Mouse (Mus musculus) skeletal muscle tissue, adult 2 months (tissue): ENCODE results near the gene Fam81a.

Source experiments
- DNase-seq: peaks from one replicate; pipeline ENCODE4 v3.0.0-alpha.2; 2012; ENCODE audit warnings: low read depth, low spot score

Gene Fam81a

DNA sequence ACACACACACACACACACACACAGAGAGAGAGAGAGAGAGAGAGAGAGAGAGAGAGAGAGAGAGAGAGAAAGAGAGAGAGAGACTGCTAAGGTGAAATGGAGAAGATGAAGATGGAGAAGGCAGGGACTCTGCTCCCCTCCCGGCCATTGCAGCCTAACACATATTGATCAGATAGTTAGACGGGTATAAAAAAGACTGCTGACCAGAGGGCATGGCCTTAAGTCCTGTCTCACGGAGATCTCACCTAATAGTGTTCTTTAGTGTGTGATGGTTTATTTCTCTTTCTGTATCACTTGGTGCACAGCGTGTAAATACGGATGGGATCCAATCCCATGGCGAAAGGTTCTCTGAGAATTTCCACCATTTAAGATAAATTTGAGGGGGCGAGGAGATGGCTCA is at the start of gene Fam81a:
Gene Fam81a, minus strand, starts transcription at position 101 of the 400 bp plus-strand sequence.
- no peak for DNase-seq

DNA sequence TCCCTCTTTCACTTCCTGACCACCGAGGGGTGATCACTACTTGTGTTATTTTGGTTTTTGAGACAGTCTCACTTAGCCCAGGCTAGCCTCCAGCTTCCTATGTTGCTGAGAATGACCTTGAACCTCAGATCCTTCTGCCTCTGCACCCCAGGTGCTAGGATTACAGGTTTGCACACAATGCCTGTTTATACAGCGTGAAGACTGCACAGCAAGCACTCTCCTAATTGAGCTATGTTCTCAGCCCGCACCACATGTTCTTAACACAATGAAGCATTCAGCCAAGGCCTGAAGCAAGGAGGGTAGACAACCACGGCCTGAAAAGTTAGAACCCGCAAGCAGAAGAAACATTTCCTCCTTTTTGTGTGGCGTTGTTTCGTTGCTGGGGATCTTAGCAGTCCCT is 40.3 kb upstream of the Fam81a start:
- DNase-seq = no peak

DNA sequence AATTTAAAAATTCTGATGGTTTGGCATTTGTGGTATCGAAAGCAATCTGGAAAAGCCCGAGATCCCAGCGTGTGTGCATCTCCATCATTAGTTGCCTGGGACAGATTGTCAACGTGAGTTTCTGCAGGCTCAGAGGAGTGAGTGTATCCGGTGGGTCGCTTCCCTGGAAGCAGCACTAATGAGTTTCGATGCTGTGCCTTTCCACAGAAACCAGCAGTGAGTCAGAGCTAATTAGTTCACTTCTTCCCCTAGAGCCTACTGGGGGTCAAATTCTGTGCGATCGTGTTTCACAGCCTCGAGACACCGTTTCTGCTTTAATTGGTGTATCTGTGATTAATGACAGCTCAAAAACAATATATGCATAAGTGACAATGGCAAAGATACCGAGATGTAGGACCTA is 39.4 kb upstream of the Fam81a start:
- no peak for DNase-seq

DNA sequence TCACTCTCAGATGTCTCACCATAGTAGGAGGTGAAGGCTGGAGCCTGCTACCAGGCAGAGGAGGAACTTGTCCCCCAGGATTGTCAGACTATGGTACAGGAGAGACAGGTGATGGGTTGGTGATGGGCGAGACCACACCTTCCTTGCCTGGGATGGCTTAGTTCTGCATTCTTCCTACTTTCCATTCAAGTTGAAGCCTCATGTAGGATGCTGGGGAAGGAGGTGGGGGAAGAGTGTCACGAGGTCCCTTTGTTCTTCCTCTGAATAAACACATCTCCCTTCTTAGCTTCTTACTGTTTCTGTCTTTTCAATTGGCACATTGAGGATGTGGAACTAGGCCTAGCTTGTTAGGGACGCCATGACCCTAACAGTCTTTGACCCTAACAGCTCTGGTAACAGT is 33.9 kb upstream of the Fam81a start:
- no peak for DNase-seq

DNA sequence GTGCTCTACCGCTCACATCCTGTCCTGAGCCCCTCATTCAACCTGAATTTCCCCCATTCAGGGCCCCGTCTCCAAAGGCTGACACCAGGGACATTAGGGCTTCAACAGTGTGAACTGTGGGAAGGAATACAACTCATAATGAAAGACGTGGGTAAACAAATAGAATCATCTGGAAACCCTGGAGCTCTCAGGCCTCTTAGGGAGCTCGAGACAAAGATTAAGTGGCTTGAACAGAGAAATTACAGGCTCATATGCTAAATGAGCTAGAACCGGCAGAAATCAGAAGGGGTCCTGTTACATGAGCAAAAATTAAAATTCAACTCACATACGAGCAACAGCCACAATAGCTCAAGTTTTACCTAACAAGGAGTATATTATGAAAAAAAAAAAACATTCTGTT is 32.5 kb upstream of the Fam81a start:
- no peak for DNase-seq

DNA sequence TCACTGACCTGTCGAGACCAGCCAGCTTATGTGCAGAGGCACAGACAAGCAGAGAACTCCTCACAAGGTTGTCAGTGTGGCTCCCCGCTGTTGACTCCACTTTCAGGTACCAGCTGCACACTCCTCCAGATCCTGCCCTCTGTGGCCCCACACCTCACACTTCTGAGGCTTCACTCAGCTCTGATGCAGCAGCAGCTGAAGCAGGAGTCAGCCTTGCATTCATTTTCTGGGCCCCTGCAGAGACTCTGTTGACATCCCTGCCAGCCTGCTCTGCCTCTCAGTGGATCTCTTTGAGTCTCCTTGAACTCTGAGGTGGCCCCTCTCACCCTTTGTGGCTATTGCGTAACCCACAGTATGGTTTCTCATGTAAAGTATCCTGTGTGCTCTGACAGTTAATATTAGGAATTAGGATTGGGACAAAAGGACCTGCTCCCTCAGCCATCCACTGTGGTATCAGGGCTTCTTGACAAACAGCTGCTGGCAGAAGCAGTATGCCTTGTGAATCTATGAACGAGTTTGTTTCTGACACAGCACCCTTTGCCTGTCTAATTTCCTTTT is 32.0 kb upstream of the Fam81a start:
- no peak for DNase-seq

DNA sequence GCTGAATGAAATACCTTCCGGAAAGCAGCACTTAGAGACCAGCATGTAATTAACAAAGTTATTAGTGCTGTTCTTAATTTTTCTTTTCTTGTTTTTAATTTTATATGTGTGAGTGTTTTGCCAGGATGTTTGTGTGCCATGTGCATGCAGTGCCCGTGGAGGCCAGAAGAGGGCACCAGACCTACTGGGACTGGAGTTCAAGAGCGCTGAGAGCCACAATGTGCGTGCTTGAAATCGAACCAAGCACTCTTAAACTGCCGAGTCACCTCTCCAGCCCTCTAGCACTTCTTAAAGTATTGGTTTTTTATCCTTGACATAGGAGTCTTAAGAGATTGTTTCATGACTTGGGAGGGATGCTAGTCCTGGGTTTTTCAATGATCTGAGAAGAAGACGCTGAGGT is 26.6 kb upstream of the Fam81a start:
- DNase-seq = no peak

DNA sequence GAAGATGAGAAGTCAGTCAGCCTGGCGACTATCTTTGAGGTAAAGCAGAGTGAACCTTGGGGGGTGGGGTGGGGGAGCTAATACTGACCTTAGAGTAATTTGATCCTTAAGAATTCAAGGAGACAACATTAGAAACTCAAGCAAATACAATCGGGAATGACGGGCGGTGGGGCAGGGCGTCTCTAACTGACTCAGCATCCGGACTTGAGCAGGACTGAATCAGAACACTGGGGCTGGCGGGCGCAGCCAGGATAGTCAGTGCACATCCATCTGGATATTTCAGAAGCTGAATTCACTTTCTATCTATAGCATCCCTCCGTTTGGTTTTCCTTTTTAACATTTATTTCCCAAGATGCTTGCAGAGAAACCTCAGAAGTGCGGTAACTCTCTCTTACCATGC is 17.7 kb upstream of the Fam81a start:
- DNase-seq = no peak

DNA sequence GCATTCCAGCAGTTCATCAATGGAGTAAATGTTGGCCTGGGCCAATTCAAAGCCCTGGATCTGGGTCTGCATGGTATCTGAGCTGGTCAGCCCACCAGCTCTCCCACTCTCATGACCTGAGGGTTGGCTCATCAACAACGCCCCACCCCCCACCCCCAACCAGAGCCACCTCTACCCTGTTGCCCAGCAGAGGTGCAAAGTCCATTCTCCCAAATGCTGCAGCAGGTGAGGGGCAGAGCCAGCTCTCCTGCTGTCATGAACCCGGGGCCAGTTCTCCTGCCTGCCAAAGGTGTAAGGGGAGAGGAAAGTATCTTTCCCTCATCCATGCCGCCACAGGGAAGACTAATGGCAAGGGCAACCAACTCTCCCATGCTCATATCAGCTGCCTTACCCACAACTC is 5.3 kb upstream of the Fam81a start:
- DNase-seq = no peak

DNA sequence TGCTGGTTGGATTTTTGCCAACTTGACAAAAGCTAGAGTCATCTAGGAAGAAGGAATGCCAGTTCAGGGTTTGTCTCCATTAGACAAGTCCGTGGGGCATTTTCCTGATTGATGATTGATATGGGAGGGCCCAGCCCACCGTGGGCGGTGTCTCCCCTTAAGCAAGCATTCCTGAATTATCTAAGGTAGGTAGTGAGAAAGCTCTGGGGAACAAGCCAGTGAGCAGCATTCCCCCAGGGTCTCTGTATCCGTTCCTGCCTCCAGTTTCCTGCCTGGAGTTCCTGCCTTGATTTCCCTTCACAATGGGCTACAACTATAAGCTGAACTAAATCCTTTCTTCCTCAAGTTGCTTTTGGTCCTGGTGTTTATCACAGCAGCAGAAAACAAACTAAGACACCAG is 3.1 kb upstream of the Fam81a start:
- DNase-seq = no peak

DNA sequence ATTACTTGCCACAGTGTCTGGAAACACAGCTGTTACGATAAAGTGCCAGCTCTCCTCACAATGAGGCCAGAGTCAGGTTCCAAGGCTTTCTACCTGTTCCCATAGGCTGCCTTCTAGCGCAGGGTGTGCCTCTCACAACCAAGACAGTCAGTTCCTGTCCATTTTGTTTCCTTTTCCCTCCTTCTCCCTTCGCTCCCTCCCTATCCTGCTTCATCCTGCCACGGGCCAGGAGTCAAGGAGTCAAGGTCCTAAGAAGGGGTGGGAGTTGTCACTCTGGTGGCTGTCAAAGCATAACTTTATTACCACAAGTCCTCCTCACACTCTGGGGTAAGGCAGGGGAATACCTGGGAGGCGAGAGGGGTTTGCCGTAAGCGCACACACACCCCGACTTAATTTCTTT is 966 bp upstream of the Fam81a start:
- no peak for DNase-seq

DNA sequence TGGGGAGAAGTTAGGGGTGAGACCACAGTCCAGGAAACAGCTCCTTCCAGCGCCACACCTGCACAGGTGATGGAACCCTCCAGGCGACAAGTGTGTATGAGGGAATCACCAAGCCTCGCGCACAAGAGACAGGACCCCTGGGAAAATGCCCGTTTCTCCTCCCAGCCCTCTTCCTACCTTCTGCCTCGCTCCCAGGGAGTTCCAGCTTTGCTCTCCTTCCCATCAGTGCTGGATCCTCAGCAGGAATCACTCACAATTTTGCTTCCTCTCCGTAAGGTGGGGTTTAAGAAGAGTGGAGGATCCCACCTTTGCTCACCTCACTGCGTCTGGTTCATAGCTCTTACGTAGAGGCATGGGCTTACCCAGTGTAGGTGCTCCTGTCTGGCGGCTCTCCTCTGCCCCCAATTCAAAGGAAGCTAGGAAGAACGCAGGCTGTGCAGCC is 454 bp downstream of the Fam81a start:
- no peak for DNase-seq

DNA sequence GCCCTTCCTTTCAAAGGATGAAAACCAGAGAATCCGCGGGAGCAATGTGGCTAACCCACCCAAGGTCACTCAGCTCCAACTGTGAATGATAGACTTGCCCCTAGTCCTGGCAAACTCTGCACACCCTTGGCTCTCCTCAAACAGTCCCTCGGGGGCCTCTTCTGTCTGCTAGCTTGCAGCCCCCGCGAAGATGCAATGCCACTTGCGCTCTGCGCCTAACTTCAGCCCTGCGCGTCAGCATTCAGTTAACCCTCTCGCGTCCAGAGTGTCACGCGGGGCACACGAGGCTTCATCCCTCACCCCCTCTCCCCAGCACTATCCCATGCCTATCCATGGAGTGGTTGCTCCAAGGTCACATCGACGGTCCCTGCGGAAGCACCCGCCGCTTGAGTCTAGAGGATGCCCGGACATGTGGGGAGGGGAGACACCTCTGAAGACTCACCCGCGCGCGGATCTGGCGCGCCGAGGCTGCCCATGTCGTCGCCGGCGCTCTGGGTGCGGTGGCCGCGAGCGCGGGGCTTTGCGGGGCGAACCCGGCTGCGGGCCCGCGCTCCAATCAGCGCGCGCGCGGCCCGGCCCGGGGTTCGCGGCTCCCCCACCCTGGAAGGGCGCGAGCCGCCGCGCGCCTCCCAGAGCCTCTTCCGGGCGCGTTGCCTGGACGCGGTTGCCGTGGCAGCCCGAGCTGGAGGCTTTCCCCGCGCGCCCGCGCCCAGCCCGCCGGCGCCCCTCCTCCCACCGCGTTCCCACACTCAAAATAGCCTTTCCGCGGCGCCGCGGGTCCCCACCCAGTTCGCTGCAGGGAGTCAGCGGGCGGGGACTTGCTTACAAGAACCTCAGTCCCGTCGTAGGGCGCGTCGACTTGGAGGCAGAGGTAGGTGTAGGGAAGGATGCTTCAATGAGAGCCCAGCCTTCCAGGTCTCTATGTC is 1.2 kb downstream of the Fam81a start:
- DNase-seq = peak; percentile 1

DNA sequence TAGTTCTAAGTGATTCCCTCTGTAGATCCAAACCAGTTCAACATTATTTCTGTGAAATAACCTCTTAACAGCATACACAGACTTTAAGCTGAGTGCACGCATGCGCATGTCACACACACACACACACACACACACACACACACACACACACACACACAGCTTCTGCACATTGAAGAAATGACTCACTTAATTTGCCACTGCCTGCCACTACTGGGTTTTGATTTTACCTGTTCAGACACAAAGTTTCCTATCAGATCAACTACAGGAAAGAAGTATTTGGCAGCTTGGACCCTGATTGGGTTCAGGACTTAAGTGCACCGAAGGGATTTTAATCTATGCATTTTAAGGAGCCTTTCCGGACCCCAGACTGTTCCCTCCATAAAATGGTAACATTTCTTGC is 2.0 kb downstream of the Fam81a start:
- no peak for DNase-seq

DNA sequence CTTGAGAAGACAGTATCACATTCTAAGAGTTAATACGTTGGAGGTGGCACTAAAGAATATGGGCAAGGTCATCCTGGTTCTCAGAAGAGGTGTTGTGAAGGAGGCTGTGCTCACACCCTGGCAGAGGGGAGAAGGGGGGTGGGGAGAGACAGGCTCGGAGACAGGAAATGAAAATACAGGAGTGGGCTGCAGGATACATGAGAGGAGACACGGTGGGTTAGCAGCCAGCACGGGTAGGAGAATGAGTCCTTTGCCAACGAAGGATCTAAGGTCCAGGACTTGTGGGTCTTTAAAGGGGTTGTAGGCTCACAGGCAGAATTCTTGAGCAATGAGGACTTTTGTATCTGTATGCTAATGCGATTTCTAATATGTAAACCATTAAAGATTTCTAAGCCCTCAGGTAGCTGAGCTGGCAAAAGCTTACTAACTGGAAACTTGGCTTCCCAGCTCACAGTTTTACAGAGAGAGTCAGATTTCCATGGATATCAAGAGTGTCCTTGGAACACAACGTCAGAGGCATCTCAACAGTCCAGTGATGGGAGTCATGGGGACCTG is 3.0 kb downstream of the Fam81a start:
- DNase-seq = no peak

DNA sequence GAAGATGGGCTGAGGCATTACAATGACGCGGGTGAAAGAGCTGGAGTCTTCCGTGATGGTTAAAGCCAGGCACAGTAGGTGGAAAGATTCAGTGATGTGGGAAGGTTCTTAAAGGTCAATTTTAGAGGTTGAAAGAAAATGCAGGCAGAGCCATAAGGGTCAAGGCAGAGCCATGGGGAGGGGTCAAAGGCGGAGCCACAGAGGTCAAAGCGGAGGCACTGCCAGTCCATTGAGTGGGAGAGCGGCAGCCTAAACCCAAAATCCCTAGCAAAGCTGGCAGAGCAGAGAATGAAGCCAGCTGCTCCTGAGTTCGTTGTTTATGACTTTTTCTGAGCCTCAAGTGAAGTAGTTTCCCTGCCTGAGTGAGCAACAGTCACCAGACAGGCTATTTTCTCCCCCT is 3.8 kb downstream of the Fam81a start:
- DNase-seq = no peak

DNA sequence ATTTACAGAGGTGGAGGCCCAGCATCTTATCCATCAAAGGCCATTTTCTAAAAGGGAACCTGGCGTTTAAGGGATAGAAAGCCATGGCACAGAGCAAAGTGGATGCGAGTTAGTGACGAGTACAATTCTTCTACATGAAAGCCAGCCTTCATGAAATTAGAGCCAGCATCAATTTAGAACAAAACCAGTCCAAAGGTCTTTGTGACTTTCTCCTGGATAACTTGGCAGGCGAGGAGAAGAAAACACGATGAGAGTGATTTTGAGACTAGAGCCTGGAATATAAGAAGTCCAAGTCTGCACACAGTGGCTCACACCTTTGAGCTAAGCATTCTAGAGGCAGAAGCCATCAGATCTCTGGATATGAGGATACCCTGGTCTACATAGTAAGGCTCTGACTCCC is 4.4 kb downstream of the Fam81a start:
- no peak for DNase-seq

DNA sequence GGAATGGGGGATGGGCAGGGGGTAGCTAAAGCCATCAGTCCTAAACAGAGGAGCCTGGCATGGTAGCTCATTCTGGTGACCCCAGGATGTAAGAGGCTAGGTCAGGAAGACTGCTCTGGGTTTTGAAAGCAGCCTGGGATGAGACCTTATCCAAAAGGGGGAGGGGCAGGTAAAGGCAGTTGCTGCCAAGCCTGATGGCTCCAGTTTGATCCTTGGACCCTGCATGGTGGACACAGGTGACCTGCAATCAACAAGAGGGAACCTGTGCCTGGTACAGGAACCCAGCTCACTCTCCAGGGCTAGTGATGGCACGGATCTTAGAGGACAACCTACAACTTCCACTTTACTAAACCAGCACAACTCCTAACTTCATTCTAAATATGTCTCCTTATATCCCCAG is 7.2 kb downstream of the Fam81a start:
- no peak for DNase-seq

DNA sequence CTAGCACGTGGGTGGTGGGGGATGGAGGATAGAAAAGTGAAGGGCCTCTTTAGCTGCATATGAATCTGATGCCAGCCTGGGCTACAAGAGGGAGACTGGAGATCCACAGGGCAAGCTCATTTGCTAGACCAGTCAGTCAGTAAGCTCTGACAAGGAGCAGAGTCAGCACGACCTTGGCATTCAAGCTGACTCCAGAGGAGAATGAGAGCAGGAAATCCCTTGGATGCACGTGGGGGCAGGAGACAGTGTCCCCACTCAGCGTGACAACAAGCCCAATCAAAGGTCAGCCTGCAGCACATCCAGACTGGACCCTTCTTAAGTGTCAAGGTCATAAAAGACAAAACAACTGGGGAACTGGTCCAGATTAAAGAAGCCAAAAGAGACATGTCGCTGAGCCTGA is 7.6 kb downstream of the Fam81a start:
- no peak for DNase-seq

DNA sequence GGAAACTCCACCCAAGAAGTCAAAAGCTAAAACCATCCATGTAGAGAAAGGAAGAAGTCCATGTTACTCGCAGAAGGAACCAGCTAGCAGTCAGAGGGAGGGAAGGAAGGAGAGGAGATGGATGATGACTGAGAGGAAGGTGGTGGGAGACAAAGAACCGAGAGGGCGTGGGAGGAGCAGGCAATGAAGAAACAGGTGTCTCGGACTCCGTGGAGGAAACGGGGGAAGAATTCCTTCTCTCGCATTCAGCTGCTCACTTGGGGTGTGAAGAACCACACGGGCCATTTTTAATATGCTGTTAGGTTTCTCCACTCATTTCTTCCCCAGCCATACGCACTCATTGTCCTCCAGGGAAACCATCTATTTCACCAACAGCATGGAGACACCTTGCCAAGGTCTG is 8.1 kb downstream of the Fam81a start:
- no peak for DNase-seq

DNA sequence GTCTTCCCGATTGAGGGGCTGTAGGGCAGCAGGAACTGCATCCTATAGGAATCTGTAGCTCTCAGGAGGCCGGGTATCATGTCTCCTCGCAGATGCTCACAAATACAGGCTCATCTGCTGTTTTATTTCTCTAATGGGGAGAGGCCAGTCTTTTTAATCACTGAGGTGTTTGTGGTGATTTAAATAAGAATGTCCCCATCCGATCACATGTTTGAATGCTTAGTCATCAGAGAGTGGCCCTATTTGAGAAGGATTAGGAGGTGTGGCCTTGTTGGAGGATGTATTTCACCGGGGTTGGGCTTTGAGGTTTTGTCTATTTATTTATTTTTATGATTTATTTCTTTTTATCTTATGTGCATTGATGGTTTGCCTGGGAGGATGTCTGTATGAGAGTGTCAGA is 11.6 kb downstream of the Fam81a start:
- no peak for DNase-seq

DNA sequence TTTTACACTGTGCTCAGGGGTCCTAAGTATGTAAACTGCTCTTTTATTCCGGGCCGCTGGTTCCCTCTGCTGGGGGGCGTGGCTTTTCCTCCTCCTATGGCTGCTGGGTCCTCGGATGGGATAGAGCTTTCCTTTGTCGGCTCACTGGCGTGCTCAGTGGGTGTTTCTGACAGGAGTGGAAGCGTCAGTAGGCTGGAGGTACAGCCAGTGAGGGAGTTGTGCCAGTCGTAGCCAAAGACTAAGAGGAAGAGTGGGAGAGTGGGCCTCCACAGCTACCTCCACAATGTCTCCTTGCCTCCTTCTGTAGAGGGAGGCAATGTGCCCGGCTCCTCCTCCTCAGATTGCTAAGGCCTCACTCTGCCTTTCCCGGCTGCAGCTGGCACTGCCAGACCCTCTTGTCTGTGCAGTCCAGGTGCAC is 30.5 kb downstream of the Fam81a start:
- DNase-seq = no peak

DNA sequence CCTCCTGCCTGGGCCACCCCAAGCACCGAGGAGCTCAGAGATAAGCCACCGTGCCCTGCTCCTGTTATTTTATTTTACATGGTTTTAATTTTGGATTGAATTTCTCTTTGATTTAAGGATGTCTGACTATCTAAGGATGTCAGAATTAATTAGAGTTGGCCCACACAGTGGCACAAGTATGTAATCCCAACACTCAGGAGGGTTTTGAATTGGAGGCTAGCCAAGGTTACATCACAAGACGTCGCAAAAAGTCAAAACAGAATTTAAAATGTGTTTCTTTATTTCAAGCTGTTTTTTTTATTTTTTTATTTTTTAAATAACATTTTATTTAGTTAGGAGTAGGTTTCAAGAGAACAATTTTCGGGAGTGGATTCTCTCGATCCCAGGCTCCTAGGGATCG is 31.5 kb downstream of the Fam81a start:
- no peak for DNase-seq
